Mouse (Mus musculus): ENCODE results near the gene Psma7.

DNA sequence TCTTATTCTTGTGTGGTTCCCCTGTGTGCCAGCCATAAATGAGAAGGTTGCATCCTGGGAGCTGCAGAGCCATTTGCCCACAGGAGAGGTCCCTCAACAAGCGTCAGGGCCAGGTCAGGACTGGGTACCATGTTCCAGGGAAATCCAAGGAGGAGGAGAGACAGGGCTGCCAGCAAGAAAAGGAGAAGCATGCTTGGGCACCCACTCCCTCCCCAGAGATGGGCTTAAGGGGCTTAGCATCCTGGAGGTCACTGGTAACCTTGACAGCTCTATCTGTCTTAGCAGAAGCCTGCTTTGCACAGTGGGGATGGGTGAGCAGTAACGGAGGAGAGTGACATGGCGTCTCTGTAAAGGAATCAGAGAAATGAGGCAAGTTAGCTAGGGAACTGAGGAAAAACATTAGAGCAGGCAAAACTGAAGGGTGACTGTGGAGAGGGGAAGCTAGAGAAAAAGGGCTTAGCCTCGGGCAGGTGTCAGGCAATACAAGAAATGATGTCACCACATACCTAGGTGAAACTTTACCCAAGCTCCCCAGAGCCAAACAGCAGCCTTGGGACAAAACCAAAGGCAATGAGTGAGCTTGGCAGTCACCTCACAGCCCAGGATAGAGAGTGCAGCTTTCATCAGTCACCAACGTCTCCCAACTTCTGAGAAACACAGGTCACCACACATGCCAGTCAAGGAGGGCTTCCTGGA, 36.4 kb downstream of the Psma7 start:
- no peak for TF ChIP-seq MAX (IDR thresholded peaks at IDR 0.05; ENCODE audit: low read length)
- no peak for TF ChIP-seq UBTF (IDR thresholded peaks at IDR 0.05; ENCODE audit: borderline replicate concordance, insufficient read depth, low read depth, low read length)
- no peak for TF ChIP-seq POLR2A (IDR thresholded peaks at IDR 0.05; ENCODE audit: control insufficient read depth in 1 of 2, insufficient read depth in 1 of 2, low read depth in 1 of 2, low read length in 2 of 2, poor library complexity in 1 of 2)
- no peak for TF ChIP-seq CTCF (IDR thresholded peaks at IDR 0.05 in 2 of 3, conservative IDR thresholded peaks at IDR 0.05 in 1 of 3; ENCODE audit: control insufficient read depth in 1 of 3, insufficient read depth in 1 of 3, low read depth in 2 of 3, low read length in 3 of 3, poor library complexity in 1 of 3, severe bottlenecking in 1 of 3)
- no peak for TF ChIP-seq POLR2AphosphoS2 (IDR thresholded peaks at IDR 0.05; ENCODE audit: low read length)
- no peak for TF ChIP-seq MYB (IDR thresholded peaks at IDR 0.05; ENCODE audit: low read depth, low read length)
- TF ChIP-seq TAL1 (IDR thresholded peaks at IDR 0.05; ENCODE audit: low read length): no peak
- TF ChIP-seq SMC3 (IDR thresholded peaks at IDR 0.05; ENCODE audit: low read depth, low read length): no peak
